ENCODE assay signal across 8 mouse cellular contexts in genomic region chr7:91262031-91262951, GRCm38 (mm10).
DNase-seq lines count a peak whose midpoint lies in the region; ATAC-seq and TF ChIP-seq lines count a peak whose summit lies in the region.

No protein-coding gene starts in this region.

- H3K4me1 ChIP-seq in brown adipose tissue, adult 24 weeks (ENCODE audit: control insufficient read depth, insufficient read depth, insufficient read length, low read length), result no peaks in the 10 kb centered on the region
- peaks cover 11% of the 10 kb centered on the region for H3K4me1 ChIP-seq in forebrain, embryonic 12.5 days
- H3K4me1 ChIP-seq in liver, embryonic 15.5 days (replicated peaks), result 0 out of 2 replicates have a peak, but pooled peaks cover 4% of the 10 kb centered on the region
- peaks cover 4% of the 10 kb centered on the region for H3K4me1 ChIP-seq in small intestine, adult 2 months (ENCODE audit: control insufficient read depth, insufficient read depth, insufficient read length, low read length)

- no peaks in the 10 kb centered on the region for H3K36me3 ChIP-seq in forebrain, embryonic 12.5 days (replicated peaks)
- H3K36me3 ChIP-seq in liver, embryonic 15.5 days (replicated peaks), result no peaks in the 10 kb centered on the region
- H3K36me3 ChIP-seq in small intestine, adult 2 months (ENCODE audit: control insufficient read depth, insufficient read depth, low read length), result no peaks in the 10 kb centered on the region

- no peak overlapping the region for H3K27ac ChIP-seq in gastrocnemius, adult 2 months
- H3K27ac ChIP-seq in brown adipose tissue, adult 24 weeks (replicated peaks; ENCODE audit: low read depth, low read length), result no peak overlapping the region
- H3K27ac ChIP-seq in forebrain, embryonic 12.5 days, result no peak overlapping the region
- no peak overlapping the region for H3K27ac ChIP-seq in liver, embryonic 15.5 days (replicated peaks)
- no peak overlapping the region for H3K27ac ChIP-seq in small intestine, adult 2 months (ENCODE audit: insufficient read depth, low read depth, low read length)

- TF ChIP-seq POLR2A in small intestine, adult 2 months (IDR thresholded peaks at IDR 0.05; ENCODE audit: low read depth, low read length), result no peak

- H3K4me3 ChIP-seq in gastrocnemius, adult 2 months, result peak overlapping the region; percentile 63
- peak overlapping the region; percentile 30; the same call in 1 of the 2 replicates for H3K4me3 ChIP-seq in brown adipose tissue, adult 24 weeks (ENCODE audit: insufficient read depth, low read depth, low read length)
- peak overlapping the region; percentile 55 for H3K4me3 ChIP-seq in forebrain, embryonic 12.5 days (replicated peaks)
- H3K4me3 ChIP-seq in liver, embryonic 15.5 days (replicated peaks), result no peak overlapping the region; the same call in 1 of the 2 replicates
- H3K4me3 ChIP-seq in small intestine, adult 2 months (ENCODE audit: low read depth, low read length), result peak overlapping the region; percentile 44

- no peaks in the 10 kb centered on the region for H3K27me3 ChIP-seq in forebrain, embryonic 12.5 days
- H3K27me3 ChIP-seq in liver, embryonic 15.5 days, result no peaks in the 10 kb centered on the region; the same call in 1 of the 2 replicates
- no peaks in the 10 kb centered on the region for H3K27me3 ChIP-seq in small intestine, adult 2 months (ENCODE audit: control insufficient read depth, insufficient read depth, low read length)

- peak overlapping the region; percentile 78 for H3K4me2 ChIP-seq in forebrain, embryonic 12.5 days
- H3K4me2 ChIP-seq in liver, embryonic 15.5 days, result peak overlapping the region; percentile 46

- intact Hi-C loops in gastrocnemius, adult 2 months (cut with DNase I), result loop anchor here (10.0 kb wide), 1 partner anchor 143 kb away; no protein-coding TSS in a partner anchor

- ATAC-seq in forebrain, embryonic 12.5 days (ENCODE audit: low FRiP score), result peak; percentile 89
- ATAC-seq in liver, embryonic 15.5 days (ENCODE audit: insufficient read depth), result no peak

- DNase-seq in gastrocnemius, adult 2 months, result no peak
- no peak for DNase-seq in gastrocnemius, adult 18-20 months (ENCODE audit: low spot score)
- DNase-seq in kidney, postnatal 4 days, result peak; percentile 8 to 22
- no peak for DNase-seq in gastrocnemius, postnatal 25 days

- peak overlapping the region; percentile 47 for H3K9ac ChIP-seq in forebrain, embryonic 12.5 days
- no peak overlapping the region for H3K9ac ChIP-seq in liver, embryonic 15.5 days

- WGBS in forebrain, embryonic 12.5 days, result under 1% methylated on average over 33 of the region's 34 CpGs
- 1% methylated on average over 34 of the region's 34 CpGs for WGBS in liver, embryonic 15.5 days (ENCODE audit: insufficient replicate concordance)
- 2% methylated on average over 34 of the region's 34 CpGs for WGBS in small intestine, adult 2 months

- H3K9me3 ChIP-seq in forebrain, embryonic 12.5 days, result no peaks in the 10 kb centered on the region
- no peaks in the 10 kb centered on the region for H3K9me3 ChIP-seq in liver, embryonic 15.5 days (replicated peaks)

- TF ChIP-seq CTCF in gastrocnemius, adult 2 months (IDR thresholded peaks at IDR 0.05), result no peak
- no peak for TF ChIP-seq CTCF in small intestine, adult 2 months (IDR thresholded peaks at IDR 0.05; ENCODE audit: extremely low read depth, insufficient read length, insufficient replicate concordance, low read depth, low read length)

Comparison
In these comparisons a context has a peak if more than half of its experiments do, and no peak if none do; other contexts are left out.
1. DNase-seq: peak in kidney, postnatal 4 days (2 of 2); none in gastrocnemius, adult 2 months (single experiment), gastrocnemius, adult 18-20 months (single experiment) and gastrocnemius, postnatal 25 days (single experiment).